Mouse (Mus musculus) CH12.LX (cell line): ENCODE results near the gene Col5a1. TPM values are rescaled to one million over a fixed set of nuclear protein-coding genes. Genes with fewer than 3 reads are reported as not detected.

Experiments used
- DNase-seq: peaks from one replicate; pipeline ENCODE4 v3.0.0-alpha.2; 2013; ENCODE audit errors: extremely low read depth
- H3K27ac ChIP-seq: 2 replicates; pipeline ENCODE4 v1.5.1; 2012; ENCODE audit warnings: low read depth, mild to moderate bottlenecking, control low read depth, moderate library complexity; ENCODE audit not compliant: insufficient read depth
- H3K27me3 ChIP-seq: replicated peaks from 2 replicates; pipeline ENCODE3; 2012; ENCODE audit warnings: inconsistent platforms
- H3K36me3 ChIP-seq, 2 experiments: replicated peaks in 1 of 2; 2 replicates each; pipeline versions ENCODE3 to v1.6.1; 2012; ENCODE audit warnings: inconsistent platforms in 1 of 2, low read length in 1 of 2, mild to moderate bottlenecking in 1 of 2, mixed read lengths in 1 of 2, moderate library complexity in 1 of 2; ENCODE audit not compliant: control insufficient read depth in 1 of 2, insufficient read depth in 1 of 2
- H3K4me1 ChIP-seq, 2 experiments: 2 replicates each; pipeline ENCODE4 v1.6.1; 2012; ENCODE audit warnings: inconsistent platforms in 1 of 2, moderate library complexity in 1 of 2; ENCODE audit not compliant: insufficient read depth in 2 of 2, control insufficient read depth in 1 of 2
- H3K4me2 ChIP-seq: 2 replicates; pipeline ENCODE4 v1.6.1; 2012; ENCODE audit warnings: low read depth, mild to moderate bottlenecking, control low read depth; ENCODE audit not compliant: poor library complexity, insufficient read depth, severe bottlenecking
- H3K4me3 ChIP-seq, 3 experiments: fragments of 150-350 bp in 1 of 3; sonication (generic) in 1 of 3; replicated peaks in 1 of 3; 2 replicates each; pipeline versions ENCODE3 to v1.5.1; 2011 to 2012; ENCODE audit warnings: low read depth in 2 of 3, low read length in 2 of 3, mild to moderate bottlenecking in 2 of 3, moderate library complexity in 2 of 3, control low read depth in 1 of 3, improper control_type of control experiment in 1 of 3, inconsistent platforms in 1 of 3, mixed read lengths in 1 of 3; ENCODE audit not compliant: poor library complexity in 1 of 3
- H3K79me2 ChIP-seq: replicated peaks from 2 replicates; pipeline ENCODE4 v1.6.1; 2012; ENCODE audit warnings: mild to moderate bottlenecking, moderate library complexity; ENCODE audit not compliant: control insufficient read depth, poor library complexity, insufficient read depth, severe bottlenecking; ENCODE audit errors: extremely low read depth
- H3K9ac ChIP-seq: 2 replicates; pipeline ENCODE4 v1.6.1; 2012; ENCODE audit warnings: low read depth, mild to moderate bottlenecking, control low read depth, moderate library complexity; ENCODE audit not compliant: insufficient read depth
- H3K9me3 ChIP-seq: replicated peaks from 2 replicates; pipeline ENCODE3; 2012; ENCODE audit warnings: low read length, inconsistent platforms, mixed read lengths
- CTCF ChIP-seq, 2 experiments: IDR thresholded peaks in 1 of 2; conservative IDR thresholded peaks in 1 of 2; 2 replicates each; pipeline ENCODE4 v1.5.1; 2011 to 2012; ENCODE audit warnings: low read depth in 2 of 2, low read length in 2 of 2, improper control_type of control experiment in 1 of 2, inconsistent platforms in 1 of 2, mild to moderate bottlenecking in 1 of 2, moderate library complexity in 1 of 2
- ETS1 ChIP-seq: conservative IDR thresholded peaks from 2 replicates; pipeline ENCODE4 v1.6.1; 2012; ENCODE audit warnings: low read depth, mild to moderate bottlenecking, inconsistent platforms, low read length, improper control_type of control experiment, moderate library complexity
- JUN ChIP-seq: IDR thresholded peaks from 2 replicates; pipeline ENCODE4 v1.6.1; 2011; ENCODE audit warnings: low read depth, mild to moderate bottlenecking, low read length, improper control_type of control experiment, moderate library complexity; ENCODE audit not compliant: insufficient read depth
- JUND ChIP-seq: conservative IDR thresholded peaks from 2 replicates; pipeline ENCODE4 v1.6.1; 2011; ENCODE audit warnings: low read depth, low read length, improper control_type of control experiment
- KAT2A ChIP-seq: IDR thresholded peaks from 2 replicates; pipeline ENCODE4 v1.6.1; 2012; ENCODE audit warnings: low read length, improper control_type of control experiment, inconsistent platforms; ENCODE audit not compliant: insufficient replicate concordance
- MAX ChIP-seq: IDR thresholded peaks from 2 replicates; pipeline ENCODE4 v1.6.1; 2011; ENCODE audit warnings: low read length, improper control_type of control experiment
- MEF2A ChIP-seq: IDR thresholded peaks from 2 replicates; pipeline ENCODE4 v1.6.1; 2014; ENCODE audit warnings: low read depth, mild to moderate bottlenecking, inconsistent platforms, low read length, improper control_type of control experiment, borderline replicate concordance
- POLR2A ChIP-seq: IDR thresholded peaks from 2 replicates; pipeline ENCODE4 v1.6.1; 2011; ENCODE audit warnings: low read depth, mild to moderate bottlenecking, improper control_type of control experiment, low read length
- SIN3A ChIP-seq: IDR thresholded peaks from 2 replicates; pipeline ENCODE4 v1.6.1; 2012; ENCODE audit warnings: low read length, improper control_type of control experiment, inconsistent platforms
- SMC3 ChIP-seq: IDR thresholded peaks from 2 replicates; pipeline ENCODE4 v1.6.1; 2011; ENCODE audit warnings: low read depth, low read length, improper control_type of control experiment
- TCF12 ChIP-seq: IDR thresholded peaks from 2 replicates; pipeline ENCODE4 v1.6.1; 2014; ENCODE audit warnings: low read depth, mild to moderate bottlenecking, inconsistent platforms, low read length, improper control_type of control experiment
- ZKSCAN1 ChIP-seq: IDR thresholded peaks from 2 replicates; pipeline ENCODE4 v1.6.1; 2012; ENCODE audit warnings: low read depth, inconsistent platforms, low read length, improper control_type of control experiment, borderline replicate concordance
- ZMIZ1 ChIP-seq: IDR thresholded peaks from 2 replicates; pipeline ENCODE4 v1.6.1; 2012; ENCODE audit warnings: low read depth, mild to moderate bottlenecking, inconsistent platforms, low read length, improper control_type of control experiment
- ZNF384 ChIP-seq: IDR thresholded peaks from 2 replicates; pipeline ENCODE4 v1.6.1; 2012; ENCODE audit warnings: low read depth, low read length, improper control_type of control experiment, inconsistent platforms
- dilution Hi-C: fragments of 300-500 bp; cut with MboI; formaldehyde crosslinking; loops from 2 replicates; pipeline ENCODE4 v1.14.3; 2020; ENCODE audit warnings: low sequenced_read_pairs; ENCODE audit not compliant: extremely low pct_unique_long_range_greater_than_20kb, extremely low pct_ligation_motif_present
- in situ Hi-C: fragments of 300-500 bp; cut with MboI; formaldehyde crosslinking; loops from 3 replicates; pipeline ENCODE4 v1.14.3; 2019; ENCODE audit warnings: low sequenced_read_pairs, low pct_ligation_motif_present, low pct_unique_long_range_greater_than_20kb, mixed read lengths
- polyA plus RNA-seq: library from polyadenylated mRNA; unstranded; fragments of >175 nt; gene quantifications from 2 replicates; pipeline ENCODE4 v1.2.1, GENCODE M21; 2012; ENCODE audit warnings: low read depth; ENCODE audit not compliant: insufficient read length
- total RNA-seq, 2 experiments: library from RNA; depleted of rRNA; stranded (reverse); fragments of 300-350 nt in 1 of 2; fragments of >200 nt in 1 of 2; gene quantifications; 2 replicates each; pipeline ENCODE4 v1.2.3; 2012 to 2014

The Col5a1 gene
- total and polyA plus RNA-seq, 3 experiments, result 0.04 TPM; not detected in 2

GRCm38 (mm10) chr2:27886608-27887460, 609 bp downstream of the Col5a1 start:
- Histone ChIP-seq H3K9me3 (no peaks in the 10 kb centered on the region), H3K4me2 (no peak overlapping the region), H3K79me2 (no peaks in the 10 kb centered on the region), H3K27ac (no peak overlapping the region), H3K36me3 (no peaks in the 10 kb centered on the region), H3K4me1 (0 out of 4 replicates have a peak, but pooled peaks cover 0 to 2% of the 10 kb centered on the region in 2 experiments), H3K27me3 (peaks cover 99% of the 10 kb centered on the region), H3K9ac (no peak overlapping the region), H3K4me3 (no peak overlapping the region)
- dilution Hi-C loops, result no loop called here
- no peak for TF ChIP-seq MEF2A
- no peak for TF ChIP-seq SMC3
- no peak for TF ChIP-seq SIN3A
- 0 out of 4 replicates have a peak, but pooled peaks of 1 of the 2 experiments have one; percentile 9 for TF ChIP-seq CTCF (conservative IDR thresholded peaks at IDR 0.05 in 1 of 2, IDR thresholded peaks at IDR 0.05 in 1 of 2; ENCODE audit: low read depth in 2 of 2, low read length in 2 of 2)
- no peak for TF ChIP-seq JUN
- in situ Hi-C loops, result no loop called here
- DNase-seq, result no peak

GRCm38 (mm10) chr2:27887461-27888264, 1.4 kb downstream of the Col5a1 start:
- in situ Hi-C loops, result no loop called here
- TF ChIP-seq CTCF (conservative IDR thresholded peaks at IDR 0.05 in 1 of 2, IDR thresholded peaks at IDR 0.05 in 1 of 2; ENCODE audit: low read depth in 2 of 2, low read length in 2 of 2), result no peak
- no peak for TF ChIP-seq ZNF384
- no peak for TF ChIP-seq TCF12
- TF ChIP-seq JUND, result no peak
- TF ChIP-seq POLR2A, result no peak
- TF ChIP-seq KAT2A, result no peak
- TF ChIP-seq ETS1, result no peak
- TF ChIP-seq ZKSCAN1, result no peak
- no peak for TF ChIP-seq JUN
- no peak for TF ChIP-seq MAX
- TF ChIP-seq ZMIZ1, result no peak

More at GRCm38 (mm10) chr2:27887461-27888264, 1.4 kb downstream of the Col5a1 start:
- Histone ChIP-seq H3K79me2 (no peaks in the 10 kb centered on the region), H3K4me2 (no peak overlapping the region), H3K9me3 (no peaks in the 10 kb centered on the region), H3K9ac (no peak overlapping the region), H3K27me3 (peaks cover 93% of the 10 kb centered on the region), H3K4me3 (no peak overlapping the region), H3K27ac (no peak overlapping the region), H3K4me1 (0 out of 4 replicates have a peak, but pooled peaks cover 0 to 2% of the 10 kb centered on the region in 2 experiments), H3K36me3 (no peaks in the 10 kb centered on the region)
- dilution Hi-C loops, result no loop called here
- DNase-seq, result no peak
